Mouse (Mus musculus) adrenal gland (tissue): ENCODE measurements around the gene Defb25.

Experiments used
- intact Hi-C: fragments of 180-260 bp; cut with DNase I; formaldehyde crosslinking; loops from one replicate; pipeline ENCODE4 v1.15.1; 2025

The Defb25 gene

GRCm38 (mm10) chr2:152629239-152629638 is 6.4 kb upstream of the Defb25 start:
- intact Hi-C loops: no loop called here

DNA sequence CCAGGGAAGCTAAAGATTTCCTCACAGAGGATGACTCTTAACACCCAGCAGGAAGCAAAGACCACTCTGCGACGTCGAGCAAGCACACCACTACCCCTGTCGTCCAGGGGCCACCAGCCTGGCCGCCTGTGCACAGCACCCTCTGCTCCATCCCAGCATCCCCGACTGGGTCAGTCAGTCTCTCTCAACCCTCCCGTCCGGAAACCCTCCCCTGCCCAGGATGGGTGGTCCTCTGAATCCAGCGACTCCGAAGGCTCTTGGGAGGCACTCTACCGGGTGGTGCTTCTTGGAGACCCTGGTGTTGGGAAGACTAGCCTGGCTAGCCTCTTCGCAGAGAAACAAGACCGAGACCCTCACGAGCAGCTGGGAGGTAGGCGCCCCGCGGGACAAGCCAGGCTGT is 5.2 kb upstream of the Defb25 start:
- intact Hi-C loops: no loop called here

DNA sequence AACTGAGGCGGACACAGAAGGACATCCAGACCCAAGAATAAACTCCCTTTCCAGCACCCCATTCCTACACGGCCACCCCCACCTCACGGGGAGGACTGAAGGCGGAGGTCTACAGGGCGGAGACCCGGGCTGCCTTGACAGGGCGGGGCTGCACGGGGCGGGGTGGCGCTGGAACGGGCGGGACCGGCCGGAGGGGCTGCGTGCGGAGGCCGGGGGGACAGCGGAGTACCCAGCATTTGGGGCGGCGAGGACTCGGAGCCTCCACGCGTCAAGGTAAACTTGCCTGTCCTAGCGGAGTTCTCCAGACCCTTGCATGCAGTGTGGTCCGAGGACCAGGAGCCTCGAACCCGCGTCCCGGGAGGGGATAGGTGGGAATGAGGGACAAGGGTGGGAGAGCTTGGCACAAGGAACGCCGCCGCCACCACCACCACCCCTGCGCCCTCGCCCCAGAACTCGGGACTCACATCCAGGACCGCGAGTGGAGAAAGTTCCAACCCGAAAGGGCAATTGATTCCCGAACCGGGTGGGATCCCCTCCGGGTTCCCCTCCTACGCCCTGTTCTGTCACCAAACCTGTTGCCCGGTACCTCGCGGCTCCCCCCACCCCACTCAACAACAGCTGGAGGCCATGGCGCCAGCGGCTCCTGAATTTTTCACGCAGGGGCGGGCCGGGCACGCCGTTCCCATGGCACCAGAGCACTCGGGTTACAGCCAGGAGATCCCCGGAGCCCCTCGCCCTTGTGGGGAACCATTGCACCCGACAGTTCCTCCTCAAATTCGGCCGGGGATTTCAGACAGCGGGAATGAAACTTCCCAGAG is 4.1 kb upstream of the Defb25 start, which contains the start of gene Rem1:
TSS of gene Rem1 (plus strand) at position 178 of the 818 bp plus-strand sequence.
- intact Hi-C loops: no loop called here

- intact Hi-C loops: no loop called here
These were observed 2.4 kb upstream of the Defb25 start for GRCm38 (mm10) chr2:152625256-152625655.

DNA sequence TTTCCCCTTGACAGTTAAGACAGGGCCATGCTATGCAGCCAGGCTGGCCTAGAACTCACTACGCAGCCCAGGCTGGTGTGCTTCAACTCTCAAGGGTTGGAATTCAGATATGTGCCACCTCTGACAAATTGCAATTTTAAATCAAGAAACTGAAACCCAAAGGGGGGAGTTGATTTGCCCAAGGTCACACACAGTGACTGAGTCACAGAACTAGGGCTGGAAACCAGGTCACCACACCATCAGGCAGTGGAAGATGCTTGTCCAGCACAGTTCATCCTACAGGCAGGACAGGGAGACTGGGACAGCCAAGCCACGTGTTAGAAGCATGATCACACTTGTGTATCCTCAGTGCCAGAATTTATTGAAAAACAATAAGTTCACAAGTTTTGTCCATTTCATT is 1.7 kb upstream of the Defb25 start:
- intact Hi-C loops: no loop called here

- intact Hi-C loops: no loop called here
These were observed 702 bp downstream of the Defb25 start for GRCm38 (mm10) chr2:152622151-152622550.

GRCm38 (mm10) chr2:152620367-152621134 is 2.3 kb downstream of the Defb25 start:
- intact Hi-C loops: no loop called here

DNA sequence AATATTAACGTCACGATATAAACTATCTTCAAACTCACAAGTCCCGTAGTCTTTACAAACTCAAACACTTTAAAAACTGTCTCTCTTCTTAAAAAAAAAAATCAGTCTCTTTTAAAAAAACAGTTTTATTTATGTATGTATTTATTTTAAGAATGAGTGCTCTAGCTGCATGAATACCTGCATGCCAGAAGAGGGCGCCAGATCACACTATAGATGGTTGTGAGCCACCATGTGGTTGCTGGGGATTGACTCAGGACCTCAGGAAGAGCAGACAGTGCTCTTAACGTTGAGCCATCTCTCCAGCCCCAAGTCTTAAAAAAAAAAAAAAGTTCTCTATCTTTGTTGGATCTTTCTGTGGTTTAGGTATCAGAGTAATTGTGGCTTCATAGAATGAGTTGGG is 5.5 kb downstream of the Defb25 start:
- intact Hi-C loops: loop anchor here (5.0 to 10.0 kb wide), 2 partner anchors 147 to 215 kb away; partner anchors contain the start of gene Bcl2l1

- intact Hi-C loops: loop anchor here (5.0 to 10.0 kb wide), 2 partner anchors 148 to 216 kb away; partner anchors contain the start of gene Bcl2l1
These were observed 6.4 kb downstream of the Defb25 start for GRCm38 (mm10) chr2:152616470-152616869.

DNA sequence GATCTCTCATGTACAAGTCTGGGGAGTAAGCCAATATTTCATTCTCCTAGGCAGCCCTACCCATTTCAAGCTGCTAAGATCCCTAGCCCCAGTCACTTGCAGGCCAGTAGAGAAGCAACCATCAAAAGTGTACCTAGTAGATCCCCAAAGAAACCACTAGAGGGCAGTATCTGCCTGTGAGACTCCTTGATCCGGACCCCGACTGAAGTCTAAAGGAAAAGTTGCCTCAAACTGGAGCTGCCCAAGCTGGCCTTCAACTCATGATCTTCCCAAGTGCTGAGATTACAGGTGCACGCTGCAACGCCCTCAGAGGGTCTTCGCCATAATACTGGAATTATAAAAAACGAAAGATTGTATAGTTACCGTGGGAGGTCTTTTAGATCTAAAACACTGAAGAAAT is 7.3 kb downstream of the Defb25 start:
- intact Hi-C loops: loop anchor here (1.0 to 10.0 kb wide), 3 partner anchors 42 to 217 kb away; partner anchors contain the start of gene Bcl2l1

DNA sequence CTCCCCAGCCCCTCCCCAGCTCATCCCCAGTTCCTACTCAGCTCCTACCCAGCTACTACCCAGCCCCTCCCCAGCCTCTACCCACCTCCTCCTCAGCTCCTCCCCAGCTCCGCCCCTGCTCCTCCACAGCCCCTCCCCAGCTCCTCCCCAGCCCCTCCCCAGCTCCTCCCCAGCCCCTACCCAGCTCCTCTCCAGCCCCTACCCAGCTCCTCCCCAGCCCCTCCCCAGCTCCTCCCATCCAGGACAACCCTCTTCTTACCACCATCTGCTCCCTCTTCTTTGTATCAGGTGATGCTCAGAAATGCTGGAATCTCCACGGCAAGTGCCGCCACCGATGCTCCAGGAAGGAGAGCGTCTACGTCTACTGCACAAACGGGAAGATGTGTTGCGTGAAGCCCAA is 10.7 kb downstream of the Defb25 start:
- intact Hi-C loops: loop anchor here (10.0 kb wide), 1 partner anchor 153 kb away; no protein-coding TSS in a partner anchor

GRCm38 (mm10) chr2:152608719-152609118 is 14.1 kb downstream of the Defb25 start:
- intact Hi-C loops: no loop called here

DNA sequence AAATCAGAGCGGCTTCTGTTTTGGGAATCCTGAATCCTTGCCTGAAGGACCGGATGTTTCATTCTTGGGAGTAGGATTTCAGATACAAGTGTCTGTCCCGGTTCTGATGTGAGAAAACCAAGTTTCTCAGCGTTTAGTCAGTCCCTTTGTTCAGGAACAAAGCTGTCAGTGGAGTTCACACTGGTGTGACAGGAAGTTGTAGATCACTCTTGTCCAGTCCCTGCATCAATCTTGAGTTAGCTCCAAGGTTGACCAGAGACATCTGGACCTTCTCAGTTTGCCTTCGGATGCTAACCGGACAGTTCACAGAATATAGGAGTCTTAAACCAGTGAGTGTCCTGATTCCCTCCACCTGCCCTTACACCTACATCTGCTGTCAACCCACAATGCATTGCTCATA is 15.1 kb downstream of the Defb25 start:
- intact Hi-C loops: no loop called here

DNA sequence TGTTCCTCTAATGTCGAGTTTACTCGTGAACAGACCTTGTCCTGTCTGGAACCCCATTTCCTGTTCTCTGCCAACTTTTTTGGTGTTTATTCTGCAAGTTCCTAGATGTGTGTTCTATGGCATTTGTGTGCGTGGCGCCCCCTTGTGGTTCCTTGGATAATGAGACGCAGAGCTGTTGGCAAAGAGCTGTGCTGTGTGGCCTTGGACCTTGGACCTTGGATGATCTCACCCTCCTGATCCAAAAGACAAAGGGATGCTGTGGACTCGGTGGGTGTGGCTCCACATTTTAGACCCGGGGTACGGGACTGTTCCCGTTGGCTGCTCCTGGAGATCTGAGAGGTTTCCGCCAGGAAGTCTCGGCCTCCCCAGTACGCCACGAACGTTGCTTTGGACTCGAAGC is 18.8 kb downstream of the Defb25 start, which contains the start of gene Defb36:
TSS of gene Defb36 (plus strand) at position 271 of the 400 bp plus-strand sequence.
- intact Hi-C loops: no loop called here

- intact Hi-C loops: no loop called here
These were observed 21.4 kb downstream of the Defb25 start for GRCm38 (mm10) chr2:152601275-152601960.

DNA sequence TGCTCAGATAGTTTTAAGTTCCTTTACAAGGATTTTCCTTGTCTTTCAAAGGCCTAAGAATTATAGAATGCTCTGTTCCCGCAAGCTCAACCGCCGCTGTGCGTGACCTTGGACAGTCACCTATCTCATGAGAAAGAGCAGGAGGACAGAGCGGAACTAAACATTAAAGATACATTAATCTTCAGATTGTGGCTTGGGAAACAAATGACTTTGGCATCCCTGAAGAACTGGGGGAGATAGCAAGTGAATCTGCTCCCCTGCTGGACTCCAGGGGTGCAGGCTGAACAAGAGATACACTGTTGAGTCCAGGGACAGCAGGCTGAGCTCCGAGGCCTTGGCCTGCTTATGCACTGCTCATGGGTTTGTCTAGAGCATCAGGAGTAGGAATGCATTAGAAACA is 22.8 kb downstream of the Defb25 start:
- intact Hi-C loops: no loop called here

GRCm38 (mm10) chr2:152599299-152599698 is 23.6 kb downstream of the Defb25 start, which contains the start of gene Defb45:
Gene Defb45 (minus strand): TSS chr2:152599399.
- intact Hi-C loops: no loop called here

DNA sequence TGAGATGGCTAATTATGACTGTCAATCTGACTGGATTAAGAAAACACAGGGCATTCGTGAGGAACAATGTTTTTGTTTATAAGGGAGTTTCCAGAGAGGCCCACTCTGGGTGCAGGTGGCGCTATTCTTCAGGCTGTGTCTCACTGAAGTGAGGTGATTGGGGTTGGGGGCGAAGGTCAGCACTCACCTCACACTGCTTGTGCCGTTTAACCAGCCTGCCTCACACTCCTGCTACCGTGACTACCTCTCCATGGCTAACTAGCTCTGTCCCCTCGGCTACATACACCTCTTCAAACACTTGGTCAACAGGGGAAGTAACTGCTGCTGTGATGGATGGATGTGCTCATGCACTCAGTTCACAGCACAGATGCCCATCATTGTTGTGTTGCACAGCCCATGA is 33.8 kb downstream of the Defb25 start:
- intact Hi-C loops: loop anchor here (5.0 kb wide), 1 partner anchor 37 kb away; no protein-coding TSS in a partner anchor

DNA sequence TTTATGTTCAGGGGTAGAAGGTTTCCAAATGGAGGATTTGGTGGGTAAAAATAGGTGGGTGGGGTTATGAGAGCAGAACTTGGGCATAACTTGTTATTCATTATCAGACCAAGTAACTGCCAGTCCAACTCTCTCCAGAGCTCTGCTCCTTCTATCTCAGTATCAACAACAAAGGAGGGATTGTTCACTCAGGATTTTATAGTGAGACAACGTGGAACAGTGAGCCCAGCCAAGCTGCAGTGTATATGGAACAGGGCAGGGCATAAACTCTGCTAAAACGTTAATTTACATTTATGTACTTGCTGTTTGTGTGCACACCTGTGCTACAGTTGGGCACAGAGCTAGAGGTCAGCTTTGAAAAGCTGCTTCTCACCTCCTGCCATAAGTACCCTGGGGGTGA is 34.4 kb downstream of the Defb25 start:
- intact Hi-C loops: loop anchor here (5.0 kb wide), 1 partner anchor 36 kb away; no protein-coding TSS in a partner anchor

DNA sequence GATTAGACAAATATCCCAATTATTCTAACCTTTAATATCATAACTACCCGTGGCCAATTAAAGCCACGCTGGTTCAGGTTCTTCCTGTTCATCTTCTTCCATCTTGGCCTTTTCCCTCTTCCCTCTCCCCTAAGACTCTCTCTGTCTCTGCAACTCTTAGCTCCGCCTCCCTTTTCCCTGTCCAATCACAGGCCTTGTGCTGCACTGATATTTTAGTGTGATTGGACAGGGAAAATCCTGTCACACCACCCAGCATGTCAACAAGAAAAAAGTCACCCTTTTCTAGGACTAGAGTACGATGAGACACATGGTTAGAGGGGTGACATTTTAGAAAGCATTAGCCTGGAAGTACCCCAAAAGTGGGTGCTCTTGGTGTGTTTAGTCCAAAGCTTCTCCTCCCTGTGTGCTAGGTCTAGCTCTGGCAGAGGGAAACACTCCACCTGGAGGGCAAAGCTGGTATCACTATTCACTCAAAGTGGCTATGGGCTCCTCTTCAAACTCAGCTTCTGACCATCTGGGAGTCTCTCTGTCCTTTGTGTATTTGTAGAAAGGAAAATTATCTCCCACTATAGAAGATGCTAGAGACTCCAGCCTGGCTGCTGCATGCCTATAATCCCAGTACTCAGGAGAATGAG is 35.8 kb downstream of the Defb25 start:
- intact Hi-C loops: loop anchor here (5.0 kb wide), 1 partner anchor 35 kb away; no protein-coding TSS in a partner anchor

- intact Hi-C loops: no loop called here
These were observed 42.2 kb downstream of the Defb25 start for GRCm38 (mm10) chr2:152580612-152581011.
